Mouse (Mus musculus) lung, postnatal 0 days (tissue): ENCODE measurements around the gene Gm7247. TPM values are rescaled to one million over a fixed set of nuclear protein-coding genes. Genes with fewer than 3 reads are reported as not detected.
"Not testable (repeated sequence)": the region's sequence is repeated elsewhere in the genome, so short reads cannot be mapped to it uniquely, and the experiment has no call there.

ENCODE experiments used
- ATAC-seq: fragments of 200-750 bp; cut with Nextera tagmentation; 2 replicates; pipeline ENCODE4 v1.8.0; 2017; ENCODE audit warnings: moderate library complexity
- DNase-seq: peaks from one replicate; pipeline ENCODE4 v3.0.0-alpha.2; 2016; ENCODE audit warnings: low spot score
- H3K27ac ChIP-seq: fragments of 300-500 bp; sonication (generic); 2 replicates; pipeline ENCODE4 v1.5.1; 2014; ENCODE audit warnings: antibody characterized with exemption, mild to moderate bottlenecking, low read length, mixed read lengths
- H3K27me3 ChIP-seq: fragments of 300-500 bp; sonication (generic); replicated peaks from 2 replicates; pipeline ENCODE4 v1.6.1; 2014; ENCODE audit warnings: low read length, mixed read lengths; ENCODE audit not compliant: insufficient read depth
- H3K36me3 ChIP-seq: fragments of 300-500 bp; sonication (generic); 2 replicates; pipeline ENCODE4 v1.6.1; 2014; ENCODE audit warnings: low read length, mixed read lengths; ENCODE audit not compliant: insufficient read depth
- H3K4me1 ChIP-seq: fragments of 300-500 bp; sonication (generic); 2 replicates; pipeline ENCODE4 v1.6.1; 2014; ENCODE audit warnings: antibody characterized with exemption, low read depth, low read length, mixed read lengths; ENCODE audit not compliant: insufficient read depth
- H3K4me2 ChIP-seq: fragments of 300-500 bp; sonication (generic); replicated peaks from 2 replicates; pipeline ENCODE4 v1.6.1; 2014; ENCODE audit warnings: low read depth, mild to moderate bottlenecking, low read length, moderate library complexity, mixed read lengths
- H3K4me3 ChIP-seq: fragments of 300-500 bp; sonication (generic); 2 replicates; pipeline ENCODE4 v1.5.1; 2014; ENCODE audit warnings: low read depth, low read length
- H3K9ac ChIP-seq: fragments of 300-500 bp; sonication (generic); replicated peaks from 2 replicates; pipeline ENCODE4 v1.6.1; 2014; ENCODE audit warnings: low read depth, mild to moderate bottlenecking
- H3K9me3 ChIP-seq: fragments of 300-500 bp; sonication (generic); 2 replicates; pipeline ENCODE4 v1.6.1; 2016; ENCODE audit warnings: low read length, mixed read lengths
- CTCF ChIP-seq: IDR thresholded peaks from 2 replicates; pipeline ENCODE4 v1.5.1; 2016; ENCODE audit warnings: antibody characterized with exemption, mild to moderate bottlenecking
- EP300 ChIP-seq: IDR thresholded peaks from 2 replicates; pipeline ENCODE4 v1.6.1; 2016; ENCODE audit warnings: antibody characterized with exemption, mild to moderate bottlenecking, control low read depth
- WGBS: fragments of 180-500 bp; shearing (Covaris S2); extraction: QIAGEN DNeasy Blood & Tissue Kit; methylation state at CpG from one replicate; pipeline ENCODE4 v1.1.7; 2014; 5-methylcytosine and 5-hydroxymethylcytosine counted together
- polyA plus RNA-seq: library from polyadenylated mRNA; unstranded; fragments of >200 nt; fragmentation: Nextera tagmentation; extraction: Ambion mirVana; gene quantifications from 2 replicates; pipeline ENCODE4 v1.2.1, GENCODE M21; 2015

Gm7247 gene
- polyA plus RNA-seq, 1 experiment from 2014 or later, result not detected

DNA sequence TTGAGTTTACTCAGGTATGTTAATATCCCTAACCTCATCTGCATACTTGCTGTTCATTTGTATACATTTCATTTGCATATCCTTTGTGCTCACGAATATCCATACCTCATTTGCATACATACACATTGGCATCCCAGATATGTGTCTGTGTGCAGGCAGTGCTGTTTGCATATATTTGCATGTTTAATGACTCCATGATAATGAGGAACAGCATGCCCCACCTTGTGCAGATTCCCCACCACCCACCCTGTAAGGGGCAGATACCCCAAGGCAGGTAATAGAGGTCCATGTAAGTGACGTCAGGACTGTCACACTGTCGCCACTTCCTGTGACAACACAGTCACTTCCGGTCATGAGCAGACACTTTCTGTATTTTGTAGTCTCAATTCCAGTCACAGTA is 24.2 kb downstream of the Gm7247 start:
- H3K4me1 ChIP-seq, result no peaks in the 10 kb centered on the region
- H3K36me3 ChIP-seq, result no peaks in the 10 kb centered on the region
- no peaks in the 10 kb centered on the region for H3K9me3 ChIP-seq
- H3K27ac ChIP-seq, result no peak overlapping the region
- no peak for DNase-seq
- WGBS, result 87% methylated on average over 4 of the region's 4 CpGs
- no peaks in the 10 kb centered on the region for H3K27me3 ChIP-seq
- H3K4me3 ChIP-seq, result no peak overlapping the region
- no peak for ATAC-seq
- TF ChIP-seq EP300, result no peak
- TF ChIP-seq CTCF, result no peak
- no peak overlapping the region for H3K4me2 ChIP-seq
- H3K9ac ChIP-seq, result no peak overlapping the region

DNA sequence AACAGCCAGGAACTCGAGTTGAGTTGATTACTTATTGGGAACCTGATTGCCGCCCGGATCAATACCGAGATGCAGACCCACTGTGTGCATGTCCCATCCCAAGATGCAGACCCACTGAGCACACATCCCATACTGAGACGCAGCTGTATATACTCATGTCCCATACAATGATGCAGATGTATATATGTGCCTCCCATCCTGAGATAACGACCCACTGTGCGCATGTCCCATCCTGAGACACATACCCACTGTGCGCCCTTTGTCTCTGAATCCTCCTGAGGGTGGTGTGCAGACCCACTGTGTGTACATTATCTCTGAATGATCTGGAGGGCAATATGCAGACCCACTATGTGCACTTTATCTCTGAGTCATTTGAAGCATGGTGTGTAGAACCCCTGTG is 26.2 kb downstream of the Gm7247 start:
- Histone ChIP-seq H3K9me3 (no peaks in the 10 kb centered on the region), H3K4me2 (no peak overlapping the region), H3K9ac (no peak overlapping the region), H3K27ac (no peak overlapping the region), H3K4me3 (no peak overlapping the region), H3K36me3 (no peaks in the 10 kb centered on the region), H3K27me3 (no peaks in the 10 kb centered on the region), H3K4me1 (no peaks in the 10 kb centered on the region)
- DNase-seq (no peak), ATAC-seq (no peak)
- WGBS, result 93% methylated on average over 8 of the region's 8 CpGs
- TF ChIP-seq CTCF (no peak), EP300 (no peak)

DNA sequence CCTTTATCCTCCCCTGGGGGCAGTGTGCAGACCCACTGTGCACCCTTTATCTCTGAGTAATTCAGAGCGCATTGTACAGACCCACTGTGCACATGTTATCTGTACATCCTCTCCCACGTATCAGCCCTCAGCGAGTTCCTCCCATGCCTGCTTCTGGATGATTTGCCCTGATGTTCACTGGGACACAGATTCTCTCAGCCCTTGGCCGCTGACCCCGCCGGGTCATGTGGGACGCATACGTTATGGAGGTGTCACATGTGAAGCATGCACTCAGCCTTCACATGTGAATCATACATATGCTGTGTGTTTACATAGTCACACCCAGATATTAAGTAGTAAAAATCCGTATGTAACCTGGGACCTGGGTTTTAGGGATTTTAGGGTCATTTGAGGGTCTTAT is 26.7 kb downstream of the Gm7247 start:
- Histone ChIP-seq H3K4me3 (no peak overlapping the region), H3K4me2 (no peak overlapping the region), H3K27ac (no peak overlapping the region), H3K9ac (no peak overlapping the region), H3K27me3 (no peaks in the 10 kb centered on the region), H3K9me3 (no peaks in the 10 kb centered on the region), H3K4me1 (no peaks in the 10 kb centered on the region), H3K36me3 (no peaks in the 10 kb centered on the region)
- no peak for DNase-seq
- no peak for ATAC-seq
- WGBS, result 92% methylated on average over 9 of the region's 9 CpGs
- TF ChIP-seq CTCF, result no peak
- TF ChIP-seq EP300, result no peak

DNA sequence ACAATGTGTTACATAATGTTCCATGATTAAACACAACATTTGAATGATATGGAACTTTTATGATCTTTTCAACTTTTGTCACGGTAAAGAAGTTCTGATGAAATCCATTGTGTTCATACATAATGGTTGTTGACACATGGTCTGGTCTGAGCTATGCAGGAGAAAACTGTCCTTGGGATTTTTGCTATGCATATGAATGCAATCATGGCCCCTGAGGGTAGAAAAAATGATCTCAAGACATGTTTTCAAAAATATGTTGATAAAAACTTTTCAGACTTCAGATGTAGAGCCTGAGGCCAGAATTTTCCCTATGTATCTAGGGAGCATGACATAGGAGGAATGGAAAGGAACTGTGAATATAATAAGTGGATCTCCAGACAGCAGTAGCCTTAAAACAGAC is 49.0 kb downstream of the Gm7247 start, which contains the start of gene Vmn2r88:
TSS of gene Vmn2r88 (plus strand) at position 301 of the 400 bp plus-strand sequence.
- DNase-seq, result no peak

DNA sequence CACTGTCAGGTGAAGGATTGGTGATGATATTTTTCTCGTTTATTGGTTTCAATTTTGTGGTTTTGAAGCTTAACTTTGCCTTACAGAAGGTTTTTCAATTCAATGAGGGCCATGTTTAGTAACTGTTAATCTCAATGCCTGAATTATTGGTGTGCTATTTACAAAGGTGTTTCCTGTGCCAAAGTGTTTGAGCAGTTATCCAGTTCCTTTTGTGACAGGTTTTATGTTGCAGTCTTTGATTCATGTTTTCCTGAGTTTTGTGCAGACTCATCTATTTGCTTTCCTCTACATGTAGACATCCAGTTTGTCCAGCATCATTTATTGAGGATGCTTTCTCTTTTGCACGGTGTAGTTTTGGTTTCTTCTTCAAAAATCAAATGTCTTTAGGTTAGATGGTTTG is 62.3 kb downstream of the Gm7247 start:
- H3K36me3 ChIP-seq, result no peaks in the 10 kb centered on the region
- no peaks in the 10 kb centered on the region for H3K9me3 ChIP-seq
- no peak overlapping the region for H3K27ac ChIP-seq
- ATAC-seq (no peak), DNase-seq (no peak)
- H3K4me3 ChIP-seq, result no peak overlapping the region
- no peaks in the 10 kb centered on the region for H3K4me1 ChIP-seq
- no peaks in the 10 kb centered on the region for H3K27me3 ChIP-seq
- TF ChIP-seq CTCF (no peak), EP300 (no peak)
- no peak overlapping the region for H3K4me2 ChIP-seq
- 57% methylated on average over 2 of the region's 2 CpGs for WGBS
- H3K9ac ChIP-seq, result no peak overlapping the region

More for the DNA sequence above, 49.0 kb downstream of the Gm7247 start, which contains the start of gene Vmn2r88:
- no peak within 1 kb of the TSS for H3K9ac ChIP-seq
- 75% methylated on average over 1 of the region's 1 CpGs for whole genome bisulfite sequencing
- no peak for TF ChIP-seq EP300
- no peak for TF ChIP-seq CTCF
- no peak within 1 kb of the TSS for H3K4me2 ChIP-seq
- H3K27me3 ChIP-seq, result no peaks in the 10 kb centered on the region
- H3K9me3 ChIP-seq, result no peaks in the 10 kb centered on the region
- no peak within 1 kb of the TSS for H3K27ac ChIP-seq
- no peaks in the 10 kb centered on the region for H3K4me1 ChIP-seq
- H3K36me3 ChIP-seq, result no peaks in the 10 kb centered on the region
- no peak within 1 kb of the TSS for H3K4me3 ChIP-seq
- no peak for ATAC-seq

DNA sequence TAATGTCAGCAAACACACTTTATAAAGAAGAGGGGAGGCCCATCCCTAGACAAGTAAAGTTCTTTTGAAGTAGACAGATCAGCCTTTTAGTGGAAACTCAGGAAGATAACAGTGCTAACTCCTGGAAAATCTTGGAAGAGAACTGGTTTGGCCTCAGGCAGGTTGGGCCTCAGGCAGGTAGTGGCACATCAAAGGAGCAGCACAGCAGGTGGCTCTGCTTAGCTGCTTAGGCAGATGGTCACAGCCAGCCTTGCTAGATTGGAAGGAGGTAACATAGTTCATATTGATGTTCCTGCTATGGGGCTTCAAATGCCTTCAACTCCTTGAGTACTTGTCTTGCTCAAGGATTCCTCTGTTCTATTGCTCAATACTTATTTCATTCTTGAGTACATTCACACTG is 68.6 kb downstream of the Gm7247 start:
- not testable (repeated sequence) for H3K9me3 ChIP-seq, H3K36me3 ChIP-seq, H3K4me1 ChIP-seq, H3K4me2 ChIP-seq, H3K4me3 ChIP-seq, H3K9ac ChIP-seq, H3K27ac ChIP-seq, H3K27me3 ChIP-seq, DNase-seq, ATAC-seq

DNA sequence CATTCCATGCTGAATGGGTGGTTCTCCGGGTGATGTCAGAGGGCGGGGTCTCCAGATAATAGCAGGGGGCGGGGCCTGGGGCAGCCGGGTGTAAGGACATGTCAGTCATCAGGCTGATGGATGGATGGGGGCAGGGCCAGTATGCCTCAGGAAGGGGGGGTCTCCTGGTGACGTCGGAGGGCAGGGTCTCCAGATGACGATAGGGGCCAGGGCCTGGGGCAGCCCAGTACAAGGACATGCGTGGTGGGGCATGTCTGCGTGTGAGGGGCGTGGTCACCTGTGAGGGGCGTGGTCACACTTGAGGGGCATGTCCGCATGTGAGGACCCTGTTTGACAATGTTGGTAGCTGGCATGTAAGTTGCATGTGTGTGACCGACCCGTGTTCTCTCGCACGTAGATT is 73.0 kb downstream of the Gm7247 start:
- no peak for ATAC-seq
- H3K9ac ChIP-seq, result no peak overlapping the region
- no peak overlapping the region for H3K4me2 ChIP-seq
- no peaks in the 10 kb centered on the region for H3K4me1 ChIP-seq
- WGBS, result 90% methylated on average over 16 of the region's 16 CpGs
- H3K36me3 ChIP-seq, result no peaks in the 10 kb centered on the region
- no peak for DNase-seq
- no peak overlapping the region for H3K27ac ChIP-seq
- TF ChIP-seq CTCF (no peak), EP300 (no peak)
- no peak overlapping the region for H3K4me3 ChIP-seq
- H3K27me3 ChIP-seq, result no peaks in the 10 kb centered on the region
- H3K9me3 ChIP-seq, result no peaks in the 10 kb centered on the region
